ENCODE assay signal across 8 mouse cellular contexts in the genomic region with DNA sequence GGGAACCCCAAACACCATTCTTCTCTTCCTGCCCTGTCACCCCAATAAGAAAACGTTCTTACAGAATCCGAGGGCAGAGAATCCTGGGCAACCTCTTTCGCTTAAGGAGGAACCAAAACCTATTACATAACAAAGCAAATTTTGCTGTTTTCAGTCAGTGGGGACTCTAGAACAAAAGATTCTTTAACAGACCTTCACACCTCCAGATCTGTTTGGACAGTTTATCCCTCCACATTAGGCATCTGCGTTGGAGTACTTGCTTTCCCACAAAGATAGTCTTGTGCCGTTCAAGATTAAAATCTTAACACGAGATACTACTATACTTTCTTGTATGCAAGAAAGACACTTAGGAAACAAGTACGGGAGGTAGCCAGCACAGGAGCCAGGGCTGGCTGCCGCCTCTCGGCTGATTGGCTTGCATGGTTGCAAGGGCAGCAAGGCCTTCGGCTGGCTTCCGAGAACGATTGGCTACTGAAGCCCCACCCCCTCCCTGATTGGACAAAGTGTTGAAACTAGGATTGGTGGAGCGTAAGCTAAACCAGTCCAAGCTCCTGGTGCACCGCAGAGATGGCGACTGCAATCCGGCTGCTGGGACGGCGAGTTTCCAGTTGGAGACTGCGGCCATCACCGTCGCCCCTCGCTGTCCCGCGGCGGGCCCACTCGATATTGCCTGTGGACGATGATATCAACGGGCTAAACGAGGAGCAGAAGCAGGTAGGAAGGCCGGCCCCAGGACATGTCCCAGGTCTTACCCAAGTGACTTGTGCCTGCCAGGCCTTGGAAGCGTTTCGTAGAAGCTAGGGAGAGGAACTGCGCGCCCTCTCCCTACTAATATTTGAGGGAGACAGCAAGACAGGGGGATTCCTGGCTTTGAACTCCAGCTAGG. TPM values are rescaled to one million over a fixed set of nuclear protein-coding genes. Genes with fewer than 3 reads are reported as not detected.
DNase-seq lines count a peak whose midpoint lies in the region; ATAC-seq lines count a peak whose summit lies in the region.

Ivd (plus strand) TSS at position 501 of the 886 bp plus-strand sequence.

- 0 out of 2 replicates have a peak, but pooled peaks cover 5% of the 10 kb centered on the region for H3K4me1 ChIP-seq in intestine, embryonic 14.5 days (replicated peaks; ENCODE audit: control insufficient read depth, insufficient read depth, low read length)

- peak within 1 kb of the TSS; percentile 7; the same call in 1 of the 2 replicates for H3K27ac ChIP-seq in intestine, embryonic 14.5 days (ENCODE audit: low read depth)

- no peaks in the 10 kb centered on the region for H3K27me3 ChIP-seq in intestine, embryonic 14.5 days (replicated peaks; ENCODE audit: control insufficient read depth, insufficient read depth, low read length)

- peak within 1 kb of the TSS; percentile 64 for H3K4me2 ChIP-seq in intestine, embryonic 14.5 days (ENCODE audit: low read length)

- no peaks in the 10 kb centered on the region for H3K9me3 ChIP-seq in intestine, embryonic 14.5 days (ENCODE audit: control insufficient read depth, low read length)

- H3K9ac ChIP-seq in intestine, embryonic 14.5 days (ENCODE audit: low read length) = peak within 1 kb of the TSS; percentile 37

- peak; percentile 100 for ATAC-seq in intestine, embryonic 14.5 days (replicated peaks; ENCODE audit: low FRiP score, low TSS enrichment, low read depth)

- under 1% methylated on average over 34 of the region's 34 CpGs for WGBS in intestine, embryonic 14.5 days

- peak; percentile 76 to 83 for DNase-seq in adrenal gland, adult 18-20 months (ENCODE audit: low spot score in 2 of 2)
- peak; percentile 96 for DNase-seq in embryo, embryonic 11 days
- peak; percentile 96 for DNase-seq in gastrocnemius, postnatal 25 days
- DNase-seq in intestine, embryonic 14.5 days (ENCODE audit: low spot score) = peak; percentile 93
- DNase-seq in left cerebral cortex, postnatal 14 days (ENCODE audit: low spot score in 2 of 2) = peak; percentile 92 to 97
- peak; percentile 96 for DNase-seq in mesoderm, embryonic 11.5 days (ENCODE audit: low read depth, low spot score)
- peak; percentile 93 to 94 for DNase-seq in right cerebral cortex, postnatal 36 days (ENCODE audit: low spot score in 2 of 2)
- DNase-seq in yolk sac, embryonic 10.5 days (ENCODE audit: low spot score) = peak; percentile 95

- intact Hi-C loops in left cerebral cortex, postnatal 14 days (cut with DNase I) = no loop called here

- H3K4me3 ChIP-seq in intestine, embryonic 14.5 days (ENCODE audit: low read depth, low read length) = peak within 1 kb of the TSS; percentile 48

- no peaks in the 10 kb centered on the region for H3K36me3 ChIP-seq in intestine, embryonic 14.5 days (ENCODE audit: control insufficient read depth, insufficient read depth, low read length)

RNA-seq across cellular contexts. Expression of gene Ivd, which starts in this region (rescaled TPM):
- total RNA-seq in adrenal gland, adult 18-20 months (2021) = 100 to 1,000 TPM; 205 to 414 TPM
- 100 to 1,000 TPM; 121 to 136 TPM for total RNA-seq in gastrocnemius, postnatal 25 days (2021)
- polyA plus RNA-seq in intestine, embryonic 14.5 days (2014; fragmentation: Nextera tagmentation; extraction: Ambion mirVana) = 51.6 and 51.9 TPM in 2 replicates
- total RNA-seq in left cerebral cortex, postnatal 14 days (2021) = 10 to 100 TPM; 68.4 to 69.9 TPM

Comparison
In these comparisons a context has a peak if more than half of its experiments do, and no peak if none do; other contexts are left out.
1. Peak in every context shown above with its lines: DNase-seq, ATAC-seq, H3K4me3 ChIP-seq and H3K27ac ChIP-seq.